Mouse (Mus musculus): Measurements from ENCODE around the gene Tmco2.
"Not testable (repeated sequence)": the region's sequence is repeated elsewhere in the genome, so short reads cannot be mapped to it uniquely, and the experiment has no call there.

Tmco2 gene

GRCm38 (mm10) chr4:121109126-121109525 lies at the start of gene Tmco2:
Gene Tmco2, minus strand, starts transcription at chr4:121109226.
- no peak for DNase-seq (ENCODE audit: extremely low read depth, low read depth, low spot score)

- no peak for DNase-seq (ENCODE audit: extremely low read depth, low read depth, low spot score)
Measured at GRCm38 (mm10) chr4:121103304-121103703, 5.7 kb downstream of the Tmco2 start.

- no peak for DNase-seq (ENCODE audit: extremely low read depth, low read depth, low spot score)
Measured at GRCm38 (mm10) chr4:121097650-121098378, 11.2 kb downstream of the Tmco2 start, which contains the start of gene Zmpste24. Gene Zmpste24, minus strand, starts transcription at chr4:121098241.

GRCm38 (mm10) chr4:121090211-121090610 lies 18.8 kb downstream of the Tmco2 start:
- no peak for DNase-seq (ENCODE audit: extremely low read depth, low read depth, low spot score)

- DNase-seq (ENCODE audit: extremely low read depth, low read depth, low spot score), result no peak
Measured at GRCm38 (mm10) chr4:121088696-121089095, 20.3 kb downstream of the Tmco2 start.

GRCm38 (mm10) chr4:121084506-121084905 lies 24.5 kb downstream of the Tmco2 start:
- DNase-seq (ENCODE audit: extremely low read depth, low read depth, low spot score), result no peak

GRCm38 (mm10) chr4:121080395-121080794 lies 28.6 kb downstream of the Tmco2 start:
- DNase-seq (ENCODE audit: extremely low read depth, low read depth, low spot score), result no peak

- no peak for DNase-seq (ENCODE audit: extremely low read depth, low read depth, low spot score)
Measured at GRCm38 (mm10) chr4:121077915-121078646, 30.9 kb downstream of the Tmco2 start.

- DNase-seq (ENCODE audit: extremely low read depth, low read depth, low spot score), result no peak
Measured at GRCm38 (mm10) chr4:121074250-121074649, 34.8 kb downstream of the Tmco2 start.

GRCm38 (mm10) chr4:121065336-121065735 lies 43.7 kb downstream of the Tmco2 start:
- DNase-seq (ENCODE audit: extremely low read depth, low read depth, low spot score), result no peak

GRCm38 (mm10) chr4:121059218-121059617 lies 49.8 kb downstream of the Tmco2 start:
- DNase-seq (ENCODE audit: extremely low read depth, low read depth, low spot score), result not testable (repeated sequence)

GRCm38 (mm10) chr4:121057032-121057431 lies 52.0 kb downstream of the Tmco2 start:
- DNase-seq (ENCODE audit: extremely low read depth, low read depth, low spot score), result no peak

- DNase-seq (ENCODE audit: extremely low read depth, low read depth, low spot score), result no peak
Measured at GRCm38 (mm10) chr4:121056342-121056741, 52.7 kb downstream of the Tmco2 start.
